Mouse (Mus musculus) lung, embryonic 16.5 days (tissue): ENCODE data around the gene Galnt11. TPM values are rescaled to one million over a fixed set of nuclear protein-coding genes. Genes with fewer than 3 reads are reported as not detected.
"Not testable (repeated sequence)": the region's sequence is repeated elsewhere in the genome, so short reads cannot be mapped to it uniquely, and the experiment has no call there.

Experiments used
- ATAC-seq: fragments of 200-750 bp; cut with Nextera tagmentation; 2 replicates; pipeline ENCODE4 v1.8.0; 2017; ENCODE audit warnings: low read depth, mild to moderate bottlenecking, moderate library complexity
- H3K27ac ChIP-seq: fragments of 300-500 bp; sonication (generic); 2 replicates; pipeline ENCODE4 v1.5.1; 2014; ENCODE audit warnings: mild to moderate bottlenecking, control low read depth, low read length
- H3K27me3 ChIP-seq: fragments of 300-500 bp; sonication (generic); 2 replicates; pipeline ENCODE4 v1.6.1; 2014; ENCODE audit warnings: low read depth, low read length, mixed read lengths; ENCODE audit not compliant: control insufficient read depth, insufficient read depth
- H3K36me3 ChIP-seq: fragments of 300-500 bp; sonication (generic); 2 replicates; pipeline ENCODE4 v1.6.1; 2014; ENCODE audit warnings: low read length; ENCODE audit not compliant: control insufficient read depth, insufficient read depth
- H3K4me1 ChIP-seq: fragments of 300-500 bp; sonication (generic); replicated peaks from 2 replicates; pipeline ENCODE4 v1.6.1; 2014; ENCODE audit warnings: low read length, mixed read lengths; ENCODE audit not compliant: control insufficient read depth, insufficient read depth
- H3K4me2 ChIP-seq: fragments of 300-500 bp; sonication (generic); 2 replicates; pipeline ENCODE4 v1.6.1; 2014; ENCODE audit warnings: low read depth, low read length, control low read depth
- H3K4me3 ChIP-seq: fragments of 300-500 bp; sonication (generic); 2 replicates; pipeline ENCODE4 v1.5.1; 2014; ENCODE audit warnings: mild to moderate bottlenecking, low read length, control low read depth
- H3K9ac ChIP-seq: fragments of 300-500 bp; sonication (generic); 2 replicates; pipeline ENCODE4 v1.6.1; 2014; ENCODE audit warnings: low read length, control low read depth
- H3K9me3 ChIP-seq: fragments of 300-500 bp; sonication (generic); 2 replicates; pipeline ENCODE4 v1.6.1; 2016; ENCODE audit warnings: low read length; ENCODE audit not compliant: control insufficient read depth
- WGBS: fragments of 180-500 bp; shearing (Covaris S2); extraction: QIAGEN DNeasy Blood & Tissue Kit; methylation state at CpG from one replicate; pipeline ENCODE4 v1.1.7; 2014; 5-methylcytosine and 5-hydroxymethylcytosine counted together
- polyA plus RNA-seq: library from polyadenylated mRNA; unstranded; fragments of >200 nt; fragmentation: Nextera tagmentation; extraction: Ambion mirVana; gene quantifications from 2 replicates; pipeline ENCODE4 v1.2.1, GENCODE M21; 2015

Gene Galnt11
- polyA plus RNA-seq, result 34.7 and 35.5 TPM in 2 replicates

DNA sequence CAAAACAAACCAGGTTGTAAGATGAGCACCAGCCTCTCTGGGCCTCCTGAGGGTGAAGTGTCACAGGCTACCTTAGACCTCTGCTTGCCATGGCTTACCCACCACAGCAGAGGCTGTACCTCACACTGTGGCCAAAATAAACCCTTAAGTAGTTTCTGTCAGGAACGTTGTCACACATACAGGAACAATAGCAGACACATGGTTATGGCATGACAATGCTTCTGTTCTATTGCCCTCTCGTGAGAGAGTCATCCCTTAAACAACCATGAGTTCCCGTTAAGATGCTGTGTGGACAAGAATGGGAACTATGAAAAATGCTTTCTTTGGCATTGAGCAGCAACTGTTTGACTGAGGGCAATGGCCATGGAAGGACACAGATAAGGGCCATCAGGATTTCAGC lies at the start of gene Galnt11:
TSS of gene Galnt11 (plus strand) at position 301 of the 400 bp plus-strand sequence.
- no peaks in the 10 kb centered on the region for H3K36me3 ChIP-seq
- no peaks in the 10 kb centered on the region; the same call in 1 of the 2 replicates for H3K4me1 ChIP-seq
- peak within 1 kb of the TSS; percentile 81 for H3K27ac ChIP-seq
- peak within 1 kb of the TSS; percentile 75 for H3K4me3 ChIP-seq
- no peaks in the 10 kb centered on the region for H3K27me3 ChIP-seq
- no peak for ATAC-seq
- H3K4me2 ChIP-seq, result peak within 1 kb of the TSS; percentile 58
- 80% methylated on average over 3 of the region's 3 CpGs for WGBS
- H3K9ac ChIP-seq, result peak within 1 kb of the TSS; percentile 91
- H3K9me3 ChIP-seq, result no peaks in the 10 kb centered on the region

DNA sequence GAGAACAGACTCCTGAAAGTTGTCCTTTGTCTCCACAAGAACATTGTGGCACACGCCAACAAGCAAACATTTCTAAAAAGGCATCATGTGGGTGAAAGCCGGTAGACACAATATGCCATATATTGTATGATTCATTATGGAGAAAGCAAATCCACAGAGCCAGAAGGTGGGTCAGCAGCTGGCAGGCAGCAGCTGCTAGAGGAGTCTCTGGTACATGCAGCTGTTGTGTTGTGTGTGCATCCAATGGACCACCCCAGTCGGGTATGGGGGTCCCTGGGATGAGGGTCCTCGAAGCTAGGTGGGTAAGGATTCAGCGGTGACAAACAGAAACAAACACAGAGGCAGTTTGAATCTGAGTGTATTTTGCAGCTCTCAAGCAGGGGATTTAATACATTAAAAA lies 43.8 kb upstream of the Galnt11 start:
- not testable (repeated sequence) for H3K4me2 ChIP-seq, H3K9me3 ChIP-seq, H3K36me3 ChIP-seq, H3K9ac ChIP-seq, H3K27me3 ChIP-seq, H3K4me3 ChIP-seq, H3K27ac ChIP-seq, ATAC-seq, H3K4me1 ChIP-seq
- WGBS, result 82% methylated on average over 5 of the region's 5 CpGs

DNA sequence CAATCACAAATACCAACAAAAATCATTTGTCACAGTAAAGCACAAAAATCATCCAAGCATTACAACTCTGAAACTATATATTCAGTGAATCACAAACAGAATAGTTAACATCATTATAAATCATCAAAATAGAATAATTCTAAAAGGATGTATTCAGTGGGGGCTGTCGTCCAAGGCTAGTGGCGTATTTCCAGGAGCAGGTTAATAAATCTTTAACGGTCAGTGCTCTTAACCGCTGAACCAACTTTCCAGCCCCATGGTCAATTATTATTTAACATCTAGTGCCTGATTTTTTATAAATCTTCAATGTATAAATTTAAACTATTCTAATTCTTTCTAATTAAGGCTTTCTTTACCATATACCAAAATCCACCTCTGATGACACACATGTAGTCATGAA lies 43.2 kb upstream of the Galnt11 start:
- WGBS, result 79% methylated on average over 4 of the region's 4 CpGs
- not testable (repeated sequence) for H3K4me3 ChIP-seq, ATAC-seq, H3K9me3 ChIP-seq, H3K4me2 ChIP-seq, H3K36me3 ChIP-seq, H3K27ac ChIP-seq, H3K4me1 ChIP-seq, H3K27me3 ChIP-seq, H3K9ac ChIP-seq

DNA sequence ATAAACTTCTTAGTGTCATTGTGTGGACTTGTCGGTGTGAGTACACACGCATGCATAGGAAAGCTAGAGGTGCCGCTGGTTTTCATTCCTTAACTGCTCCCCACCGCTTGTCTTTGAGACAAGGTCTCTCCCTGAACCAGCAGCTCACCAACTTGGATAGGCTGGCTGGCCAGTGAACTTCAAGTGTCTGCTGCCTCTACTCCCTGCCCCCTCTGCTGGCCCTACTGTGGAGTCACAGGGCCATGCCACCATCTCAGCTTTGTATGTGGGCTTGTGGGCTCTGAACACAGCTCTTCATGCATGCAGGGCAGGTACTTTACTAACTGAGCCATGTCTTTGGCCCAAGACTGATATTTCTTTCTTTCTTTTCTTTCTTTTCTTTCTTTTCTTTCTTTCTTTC lies 42.4 kb upstream of the Galnt11 start:
- Histone ChIP-seq H3K27ac (no peak overlapping the region), H3K4me3 (no peak overlapping the region), H3K9me3 (no peaks in the 10 kb centered on the region), H3K9ac (no peak overlapping the region), H3K4me1 (no peaks in the 10 kb centered on the region), H3K27me3 (no peaks in the 10 kb centered on the region), H3K36me3 (no peaks in the 10 kb centered on the region), H3K4me2 (no peak overlapping the region)
- WGBS, result 91% methylated on average over 4 of the region's 4 CpGs
- ATAC-seq, result no peak

DNA sequence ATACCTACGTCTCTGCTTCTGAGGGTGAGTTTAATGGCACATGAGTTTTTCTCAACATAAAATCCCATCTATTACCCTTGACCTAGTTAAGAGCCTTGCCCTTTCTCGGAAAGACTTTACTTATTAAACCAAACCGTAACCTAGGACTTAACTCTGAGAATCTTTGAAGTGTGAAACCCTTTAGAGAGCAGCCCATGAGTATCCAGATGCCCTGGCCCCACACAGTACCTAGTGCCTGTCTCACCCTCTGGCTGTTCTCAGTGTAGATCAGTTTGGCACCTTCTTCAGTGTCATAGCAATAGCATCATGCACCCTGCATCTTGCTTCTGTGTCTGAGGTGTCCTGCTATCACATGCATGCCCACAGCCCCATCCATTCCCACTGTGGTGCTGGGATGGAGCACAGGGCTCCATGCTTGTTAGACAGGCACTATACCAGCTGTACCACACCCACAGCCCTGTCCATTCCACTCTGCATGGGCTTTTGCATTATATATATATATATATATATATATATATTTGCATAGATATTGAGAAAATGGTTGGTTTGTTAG lies 41.7 kb upstream of the Galnt11 start:
- H3K4me1 ChIP-seq, result no peaks in the 10 kb centered on the region
- no peaks in the 10 kb centered on the region for H3K36me3 ChIP-seq
- 80% methylated on average over 3 of the region's 3 CpGs for WGBS
- ATAC-seq, result no peak
- H3K9me3 ChIP-seq, result no peaks in the 10 kb centered on the region
- H3K4me3 ChIP-seq, result no peak overlapping the region
- H3K9ac ChIP-seq, result no peak overlapping the region
- no peak overlapping the region for H3K4me2 ChIP-seq
- H3K27ac ChIP-seq, result no peak overlapping the region
- no peaks in the 10 kb centered on the region for H3K27me3 ChIP-seq

DNA sequence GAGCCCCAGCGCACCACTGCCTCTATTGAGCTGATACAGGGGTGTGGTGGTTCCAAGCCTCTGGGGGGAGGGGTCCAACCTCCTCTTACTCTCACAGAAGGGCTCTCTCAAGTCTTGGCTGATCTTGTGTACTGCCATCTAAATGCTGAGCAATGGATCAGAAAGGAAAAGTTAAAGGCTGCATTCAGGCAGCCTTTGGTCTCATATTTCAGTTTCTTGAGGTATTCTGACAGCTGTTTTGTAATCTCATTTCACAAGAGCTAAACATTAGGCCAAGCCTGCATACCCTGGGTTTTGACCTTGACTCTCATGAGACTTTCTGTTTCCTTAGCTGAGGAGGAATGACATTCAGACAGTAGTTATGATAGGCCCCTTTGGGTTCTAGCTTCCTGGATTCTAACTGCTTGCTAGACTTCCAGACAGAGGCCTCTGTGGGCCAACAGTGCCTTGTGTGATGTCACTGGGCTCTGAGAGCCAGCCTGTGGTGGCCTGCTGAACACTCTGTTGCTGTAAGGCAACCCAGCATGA lies 40.6 kb upstream of the Galnt11 start, which contains the start of gene Galntl5:
TSS of gene Galntl5 (plus strand) at position 457 of the 528 bp plus-strand sequence.
- H3K27me3 ChIP-seq, result no peaks in the 10 kb centered on the region
- H3K4me3 ChIP-seq, result no peak within 1 kb of the TSS
- no peak within 1 kb of the TSS for H3K9ac ChIP-seq
- H3K27ac ChIP-seq, result no peak within 1 kb of the TSS
- no peaks in the 10 kb centered on the region for H3K4me1 ChIP-seq
- no peak within 1 kb of the TSS for H3K4me2 ChIP-seq
- no peaks in the 10 kb centered on the region for H3K9me3 ChIP-seq
- 64% methylated on average over 1 of the region's 1 CpGs for WGBS
- no peaks in the 10 kb centered on the region for H3K36me3 ChIP-seq
- ATAC-seq, result no peak

DNA sequence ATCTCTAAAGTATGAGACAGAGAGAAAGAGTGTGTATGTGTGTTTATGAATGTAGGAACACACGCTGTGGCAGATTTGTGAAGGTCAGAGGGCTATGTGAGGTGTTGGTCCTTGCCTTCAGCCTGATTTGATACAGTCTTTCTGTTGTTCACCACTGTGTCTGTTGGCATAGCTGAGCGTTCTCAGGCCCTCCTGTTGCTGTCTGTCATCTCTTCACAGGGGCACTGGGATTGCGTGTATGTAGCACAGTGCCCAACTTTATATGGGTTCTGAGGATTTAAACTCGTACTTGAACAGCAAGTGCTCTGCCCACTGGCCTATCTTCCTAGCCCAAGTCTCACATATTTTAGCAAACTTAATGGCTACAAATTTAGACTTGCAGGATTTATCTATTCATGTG lies 38.1 kb upstream of the Galnt11 start:
- Histone ChIP-seq H3K36me3 (no peaks in the 10 kb centered on the region), H3K4me2 (no peak overlapping the region)
- WGBS, result 74% methylated on average over 4 of the region's 4 CpGs

DNA sequence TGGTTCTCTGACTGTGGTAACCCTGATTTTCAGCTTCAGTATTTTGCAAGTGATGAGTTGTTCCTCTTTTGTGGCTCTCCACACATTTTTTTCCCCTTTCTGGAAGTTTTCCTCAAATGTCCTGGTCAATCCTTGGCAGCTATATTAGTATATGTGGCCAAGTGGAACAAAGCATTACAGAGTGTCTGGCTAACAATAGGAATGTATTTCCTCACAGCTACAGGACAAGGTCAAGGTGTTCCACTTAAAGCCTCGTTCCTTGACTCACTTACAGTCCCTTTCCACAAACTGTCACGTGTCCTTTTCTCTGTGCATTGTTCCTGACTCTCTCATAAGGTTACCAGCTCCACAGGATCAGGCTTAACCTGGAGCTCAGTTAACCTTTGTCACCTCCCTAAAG lies 37.1 kb upstream of the Galnt11 start:
- ATAC-seq, result no peak
- H3K9ac ChIP-seq, result no peak overlapping the region
- H3K9me3 ChIP-seq, result no peaks in the 10 kb centered on the region
- no peak overlapping the region for H3K4me2 ChIP-seq
- 27% methylated on average over 2 of the region's 2 CpGs for WGBS
- no peaks in the 10 kb centered on the region for H3K27me3 ChIP-seq
- no peaks in the 10 kb centered on the region for H3K4me1 ChIP-seq
- H3K4me3 ChIP-seq, result no peak overlapping the region
- H3K36me3 ChIP-seq, result no peaks in the 10 kb centered on the region
- no peak overlapping the region for H3K27ac ChIP-seq

More for the DNA sequence above, 38.1 kb upstream of the Galnt11 start:
- no peak for ATAC-seq
- Histone ChIP-seq H3K9me3 (no peaks in the 10 kb centered on the region), H3K4me3 (no peak overlapping the region), H3K9ac (no peak overlapping the region), H3K27ac (no peak overlapping the region), H3K27me3 (no peaks in the 10 kb centered on the region), H3K4me1 (no peaks in the 10 kb centered on the region)

DNA sequence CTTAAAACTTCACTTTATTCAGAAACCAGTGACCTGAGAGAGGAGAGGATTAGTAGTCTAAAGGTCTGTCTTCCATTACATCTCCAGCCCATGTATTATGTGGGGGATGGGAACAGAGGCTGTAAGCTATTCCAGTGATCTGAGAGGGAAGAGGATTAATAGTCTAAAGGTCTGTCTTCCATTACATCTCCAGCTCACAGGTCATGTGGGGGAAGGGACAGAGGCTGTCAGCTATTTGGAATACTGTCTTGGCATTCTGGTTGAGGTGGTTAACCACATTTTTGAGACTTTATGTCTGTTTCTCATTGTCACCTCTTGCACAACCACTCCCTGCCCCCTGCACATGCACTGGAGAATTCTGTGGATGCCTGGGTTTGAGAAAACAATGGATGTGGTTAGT lies 34.0 kb upstream of the Galnt11 start:
- H3K27me3 ChIP-seq, result no peaks in the 10 kb centered on the region
- ATAC-seq, result no peak
- H3K4me1 ChIP-seq, result no peaks in the 10 kb centered on the region
- no peak overlapping the region for H3K4me3 ChIP-seq
- no peak overlapping the region for H3K4me2 ChIP-seq
- H3K27ac ChIP-seq, result no peak overlapping the region
- H3K9me3 ChIP-seq, result no peaks in the 10 kb centered on the region
- no peak overlapping the region for H3K9ac ChIP-seq
- no peaks in the 10 kb centered on the region for H3K36me3 ChIP-seq

DNA sequence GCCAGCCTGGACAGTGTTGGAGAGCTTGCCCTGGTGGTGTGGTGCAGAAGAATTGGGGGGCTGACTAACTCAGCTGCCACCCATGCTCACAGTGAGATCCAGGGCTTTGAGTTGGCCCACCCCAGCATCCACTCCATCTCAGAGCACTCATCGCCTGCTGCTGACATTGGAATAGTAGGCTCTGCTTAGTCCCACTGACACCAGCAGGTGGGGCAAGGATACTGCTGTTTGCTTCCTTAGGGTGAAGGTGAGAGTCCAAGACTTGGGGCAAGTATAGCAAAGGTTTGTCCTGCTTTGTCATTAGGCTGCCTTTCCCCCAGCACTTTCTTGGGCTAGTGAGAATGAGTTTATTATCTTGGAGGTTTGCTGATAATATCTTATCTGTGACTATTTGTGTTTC lies 32.9 kb upstream of the Galnt11 start:
- H3K4me1 ChIP-seq, result no peaks in the 10 kb centered on the region
- H3K4me3 ChIP-seq, result no peak overlapping the region
- no peaks in the 10 kb centered on the region for H3K27me3 ChIP-seq
- whole genome bisulfite sequencing, result 42% methylated on average over 1 of the region's 1 CpGs
- no peak overlapping the region for H3K4me2 ChIP-seq
- no peak for ATAC-seq
- H3K9ac ChIP-seq, result no peak overlapping the region
- no peak overlapping the region for H3K27ac ChIP-seq
- no peaks in the 10 kb centered on the region for H3K9me3 ChIP-seq
- no peaks in the 10 kb centered on the region for H3K36me3 ChIP-seq
